Mouse (Mus musculus) olfactory bulb, adult 2 months (tissue): Measurements from ENCODE around the gene Ankrd23.

Source experiments
- CTCF ChIP-seq: fragments of 200-500 bp; IDR thresholded peaks from 2 replicates; pipeline ENCODE4 v1.5.1; 2012; ENCODE audit warnings: low read depth, mild to moderate bottlenecking, low read length, moderate library complexity; ENCODE audit not compliant: insufficient read depth
- POLR2A ChIP-seq: fragments of 200-500 bp; IDR thresholded peaks from 2 replicates; pipeline ENCODE4 v1.6.1; 2012; ENCODE audit warnings: mild to moderate bottlenecking, low read depth, low read length, moderate library complexity; ENCODE audit not compliant: insufficient read depth

DNA sequence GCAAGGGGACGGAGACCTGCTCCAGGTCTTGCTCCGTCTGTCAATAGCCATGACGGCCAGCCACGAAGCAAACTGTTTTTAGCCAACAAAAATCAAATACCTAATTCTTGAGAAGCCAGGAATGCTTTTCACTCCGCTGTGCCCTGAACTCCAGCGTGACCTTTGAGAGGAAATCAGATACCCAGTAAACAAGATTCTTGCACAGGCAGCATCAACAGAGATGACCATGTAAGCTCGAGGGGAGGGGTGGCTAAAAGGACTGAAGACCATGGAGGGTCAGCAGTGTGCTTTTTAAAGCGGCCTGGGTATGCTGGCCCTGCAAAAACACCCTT, 320 bp downstream of the Ankrd23 start:
- no peak for TF ChIP-seq CTCF
- no peak for TF ChIP-seq POLR2A
